Mouse (Mus musculus) spleen, adult 2 months (tissue): ENCODE results near the gene Irf3. TPM values are rescaled to one million over a fixed set of nuclear protein-coding genes. Genes with fewer than 3 reads are reported as not detected.

Experiments
- DNase-seq, 2 experiments: peaks; one replicate each; pipeline versions ENCODE4 v3.0.0 to v3.0.0-alpha.2; 2012 to 2021; ENCODE audit warnings: low spot score in 2 of 2, low read depth in 1 of 2
- H3K27ac ChIP-seq: fragments of 200-500 bp; 2 replicates; pipeline ENCODE4 v1.5.1; 2012; ENCODE audit warnings: low read length, inconsistent platforms; ENCODE audit not compliant: insufficient read depth
- H3K27me3 ChIP-seq: fragments of 200-500 bp; 2 replicates; pipeline ENCODE4 v1.6.1; 2012; ENCODE audit warnings: mild to moderate bottlenecking, moderate library complexity, low read length, inconsistent platforms; ENCODE audit not compliant: control insufficient read depth, insufficient read depth
- H3K36me3 ChIP-seq: fragments of 200-500 bp; 2 replicates; pipeline ENCODE4 v1.6.1; 2012; ENCODE audit warnings: mild to moderate bottlenecking, low read length, inconsistent platforms; ENCODE audit not compliant: control insufficient read depth, insufficient read depth
- H3K4me1 ChIP-seq: fragments of 200-500 bp; 2 replicates; pipeline ENCODE4 v1.6.1; 2011; ENCODE audit warnings: inconsistent platforms; ENCODE audit not compliant: control insufficient read depth, insufficient read depth, insufficient read length
- H3K4me3 ChIP-seq: fragments of 200-500 bp; 2 replicates; pipeline ENCODE4 v1.5.1; 2011; ENCODE audit warnings: mild to moderate bottlenecking, inconsistent platforms; ENCODE audit not compliant: insufficient read depth, insufficient read length; ENCODE audit errors: extremely low read depth
- CTCF ChIP-seq: fragments of 200-500 bp; IDR thresholded peaks from 2 replicates; pipeline ENCODE4 v1.5.1; 2011; ENCODE audit warnings: mild to moderate bottlenecking, inconsistent platforms; ENCODE audit not compliant: insufficient read depth, insufficient read length, insufficient replicate concordance; ENCODE audit errors: extremely low read depth
- POLR2A ChIP-seq: fragments of 200-500 bp; IDR thresholded peaks from 2 replicates; pipeline ENCODE4 v1.6.1; 2011; ENCODE audit warnings: low read depth, low read length, inconsistent platforms
- WGBS: fragments of 180-500 bp; shearing (Covaris S2); methylation state at CpG from one replicate; pipeline ENCODE4 v1.1.7; 2018; 5-methylcytosine and 5-hydroxymethylcytosine counted together
- polyA plus RNA-seq: library from polyadenylated mRNA; depleted of rRNA; stranded (reverse); fragments of >200 nt; gene quantifications from 2 replicates; pipeline ENCODE4 v1.2.3, GENCODE M21; 2012

Irf3 gene
- polyA plus RNA-seq, 1 experiment = 134 TPM

- no peaks in the 10 kb centered on the region for H3K27me3 ChIP-seq
- no peak overlapping the region for H3K27ac ChIP-seq
- peaks cover 39% of the 10 kb centered on the region for H3K36me3 ChIP-seq
- H3K4me3 ChIP-seq = no peak overlapping the region
- no peak for TF ChIP-seq CTCF
- no peak for TF ChIP-seq POLR2A
- H3K4me1 ChIP-seq = no peaks in the 10 kb centered on the region
- WGBS = 94% methylated on average over 9 of the region's 9 CpGs
- no peak for DNase-seq
Measured at GRCm38 (mm10) chr7:45040851-45041250, 43.4 kb downstream of the Irf3 start.

GRCm38 (mm10) chr7:45043307-45043706 lies 45.9 kb downstream of the Irf3 start:
- no peak for DNase-seq
- no peak overlapping the region for H3K4me3 ChIP-seq
- no peaks in the 10 kb centered on the region for H3K27me3 ChIP-seq
- no peak overlapping the region for H3K27ac ChIP-seq
- TF ChIP-seq POLR2A = no peak
- 94% methylated on average over 14 of the region's 14 CpGs for WGBS
- H3K4me1 ChIP-seq = no peaks in the 10 kb centered on the region
- peaks cover 57% of the 10 kb centered on the region for H3K36me3 ChIP-seq

- H3K27me3 ChIP-seq = no peaks in the 10 kb centered on the region
- peaks cover 68% of the 10 kb centered on the region for H3K36me3 ChIP-seq
- H3K27ac ChIP-seq = no peak overlapping the region
- TF ChIP-seq POLR2A = no peak
- TF ChIP-seq CTCF = no peak
- no peak overlapping the region for H3K4me3 ChIP-seq
- no peaks in the 10 kb centered on the region for H3K4me1 ChIP-seq
- no peak for DNase-seq
- WGBS = 92% methylated on average over 22 of the region's 22 CpGs
Measured at GRCm38 (mm10) chr7:45045741-45046140, 48.3 kb downstream of the Irf3 start.

- TF ChIP-seq POLR2A (no peak), CTCF (no peak)
- Histone ChIP-seq H3K4me3 (no peak overlapping the region), H3K27ac (no peak overlapping the region), H3K36me3 (peaks cover 64% of the 10 kb centered on the region), H3K4me1 (peaks cover 4% of the 10 kb centered on the region; the same call in 1 of the 2 replicates), H3K27me3 (no peaks in the 10 kb centered on the region)
- WGBS = 93% methylated on average over 26 of the region's 26 CpGs
- DNase-seq = no peak
Measured at GRCm38 (mm10) chr7:45046853-45047350, 49.5 kb downstream of the Irf3 start.

GRCm38 (mm10) chr7:45047491-45047890 lies 50.0 kb downstream of the Irf3 start:
- WGBS = 92% methylated on average over 14 of the region's 14 CpGs

GRCm38 (mm10) chr7:45048001-45048890 lies 50.8 kb downstream of the Irf3 start:
- Histone ChIP-seq H3K27ac (no peak overlapping the region), H3K36me3 (peaks cover 53% of the 10 kb centered on the region), H3K4me3 (no peak overlapping the region), H3K27me3 (no peaks in the 10 kb centered on the region), H3K4me1 (peaks cover 6% of the 10 kb centered on the region; the same call in 1 of the 2 replicates)
- 95% methylated on average over 38 of the region's 38 CpGs for WGBS
- TF ChIP-seq CTCF (no peak), POLR2A (no peak)
- no peak for DNase-seq

More at GRCm38 (mm10) chr7:45047491-45047890, 50.0 kb downstream of the Irf3 start:
- DNase-seq = no peak
- Histone ChIP-seq H3K4me3 (no peak overlapping the region), H3K36me3 (peaks cover 59% of the 10 kb centered on the region), H3K27ac (no peak overlapping the region), H3K4me1 (peaks cover 6% of the 10 kb centered on the region; the same call in 1 of the 2 replicates), H3K27me3 (no peaks in the 10 kb centered on the region)
- TF ChIP-seq POLR2A (no peak), CTCF (no peak)
